Mouse (Mus musculus) liver, embryonic 18 days (tissue): ENCODE results near the gene Tmem231. TPM values are rescaled to one million over a fixed set of nuclear protein-coding genes. Genes with fewer than 3 reads are reported as not detected.

Experiments used
- polyA plus RNA-seq: library from polyadenylated mRNA; depleted of rRNA; stranded (reverse); fragments of >200 nt; gene quantifications from 2 replicates; pipeline ENCODE4 v1.2.3, GENCODE M21; 2012; rRNA removed

Tmem231 gene
- 0.72 and 0.82 TPM in 2 replicates for polyA plus RNA-seq

GRCm38 (mm10) chr8:111933348-111934076, at the start of gene Tmem231:
Tmem231 (minus strand) TSS chr8:111933881.

GRCm38 (mm10) chr8:111940171-111941100, 6.8 kb upstream of the Tmem231 start, which contains the start of gene Gabarapl2:
Gabarapl2 (plus strand) TSS chr8:111940703.

DNA sequence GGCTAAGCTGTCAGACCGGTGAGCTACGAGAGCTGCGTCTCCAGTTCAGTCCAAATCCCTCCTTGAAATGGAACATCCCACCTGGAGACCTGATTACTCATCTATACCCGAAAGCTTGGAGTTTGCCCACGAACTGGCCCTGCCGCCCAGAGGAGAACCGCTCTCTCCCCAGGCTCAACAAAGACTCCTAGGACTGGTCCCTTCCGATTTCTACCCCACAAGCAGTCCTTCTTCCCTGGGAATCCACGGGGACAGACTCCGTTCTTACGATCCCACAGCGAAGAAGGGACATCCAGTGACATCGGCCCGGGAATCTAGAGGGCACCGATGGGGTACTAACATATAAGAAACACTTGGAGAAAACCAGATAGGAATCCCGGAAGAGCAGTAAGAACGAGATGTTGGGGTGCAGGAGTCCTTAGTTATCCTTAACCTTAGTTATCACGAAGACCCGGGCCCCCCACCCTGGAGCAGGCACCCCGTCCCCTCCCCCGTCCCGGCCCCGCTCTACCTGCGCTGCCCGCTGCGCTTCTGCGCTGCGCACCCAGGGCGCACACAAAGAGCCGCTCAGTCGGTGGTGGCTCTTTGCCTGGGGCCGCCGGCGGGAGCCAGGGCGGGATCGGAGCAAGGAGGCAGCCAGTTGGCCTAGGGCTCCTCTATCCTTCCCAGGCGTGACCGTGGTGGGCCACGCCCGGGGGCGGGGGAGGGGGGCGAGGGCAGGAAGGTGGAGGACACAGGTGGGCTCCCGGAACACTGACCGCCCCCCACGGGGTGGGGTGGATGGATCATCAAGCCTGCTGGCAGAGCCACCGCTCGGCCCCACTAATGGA, 23.8 kb downstream of the Tmem231 start, which contains the start of gene Chst5:
Gene Chst5 (minus strand): TSS at position 827 of the 830 bp plus-strand sequence.

DNA sequence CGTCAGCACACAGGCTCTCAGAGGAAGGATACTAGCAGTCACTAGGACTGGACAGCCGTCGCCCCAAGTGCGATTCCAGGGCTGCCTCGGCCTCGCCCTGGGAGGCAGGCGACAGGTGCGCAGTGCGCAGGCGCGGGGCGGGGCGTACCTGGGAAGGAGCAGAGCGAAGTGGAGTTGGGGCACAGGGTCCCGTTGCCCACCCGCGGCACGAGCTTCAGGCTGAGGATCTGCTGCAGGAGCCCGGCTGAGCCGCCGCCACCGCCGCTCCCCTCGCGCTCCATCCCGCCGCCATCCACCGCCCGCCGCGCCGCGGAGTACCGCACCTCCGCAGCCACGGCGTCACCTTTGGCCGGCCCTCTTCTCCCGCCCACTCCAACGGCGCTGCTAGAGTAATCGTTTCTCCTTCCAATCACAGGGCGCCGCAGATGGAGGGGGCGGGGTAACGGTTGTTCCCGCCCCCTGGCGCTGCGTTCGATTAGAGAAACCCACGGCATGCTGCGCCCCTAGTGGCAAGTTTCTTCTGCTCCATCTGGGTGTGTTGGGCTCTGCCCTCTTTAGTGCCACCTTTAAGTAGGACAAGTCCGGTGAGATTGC, 57.2 kb downstream of the Tmem231 start, which contains the start of gene Tmem170:
Gene Tmem170 (minus strand): TSS at position 396 of the 594 bp plus-strand sequence.

Other genes starting within 250 kb of the Tmem231 start
- gene Ctrb1, start 242.9 kb downstream of the Tmem231 start, polyA plus RNA-seq = 0.24 and 41.1 TPM in 2 replicates
- gene Bcar1, start 190.1 kb downstream of the Tmem231 start, polyA plus RNA-seq = 13.1 and 15.0 TPM in 2 replicates
- gene Cfdp1, start 79.6 kb downstream of the Tmem231 start, polyA plus RNA-seq = 30.9 and 31.4 TPM in 2 replicates
- gene Tmem170, start 57.1 kb downstream of the Tmem231 start, polyA plus RNA-seq = 3.5 and 3.6 TPM in 2 replicates
- not detected in 2 replicates for gene Chst5, start 23.4 kb downstream of the Tmem231 start, polyA plus RNA-seq
- gene Gabarapl2, start 6.8 kb upstream of the Tmem231 start, polyA plus RNA-seq = 50.3 and 59.5 TPM in 2 replicates
- 2.2 and 3.0 TPM in 2 replicates for gene Adat1, start 58.4 kb upstream of the Tmem231 start, polyA plus RNA-seq
- gene Kars, start 77.4 kb upstream of the Tmem231 start, polyA plus RNA-seq = 40.2 and 40.6 TPM in 2 replicates
- gene Terf2ip, start 77.5 kb upstream of the Tmem231 start, polyA plus RNA-seq = 3.9 and 4.1 TPM in 2 replicates
- gene Gm6793, start 81.2 kb upstream of the Tmem231 start, polyA plus RNA-seq = 0.06 TPM in 2 replicates